Mouse (Mus musculus) heart, adult 2 months (tissue): ENCODE results near the gene Rxra. TPM values are rescaled to one million over a fixed set of nuclear protein-coding genes. Genes with fewer than 3 reads are reported as not detected.

Experiments used
- DNase-seq, 2 experiments: peaks; one replicate each; pipeline ENCODE4 v3.0.0; 2021
- H3K27ac ChIP-seq: fragments of 200-600 bp; 2 replicates; pipeline ENCODE4 v1.8.1; 2022
- H3K27me3 ChIP-seq: fragments of 200-500 bp; 2 replicates; pipeline ENCODE4 v1.6.1; 2012; ENCODE audit warnings: mild to moderate bottlenecking, low read length, inconsistent platforms, mixed read lengths; ENCODE audit not compliant: control insufficient read depth, insufficient read depth
- H3K36me3 ChIP-seq: fragments of 200-500 bp; 2 replicates; pipeline ENCODE4 v1.6.1; 2012; ENCODE audit warnings: low read length, inconsistent platforms; ENCODE audit not compliant: control insufficient read depth, insufficient read depth
- H3K4me1 ChIP-seq: fragments of 200-500 bp; 2 replicates; pipeline ENCODE4 v1.6.1; 2011; ENCODE audit warnings: low read length; ENCODE audit not compliant: control insufficient read depth, insufficient read depth
- H3K4me3 ChIP-seq: fragments of 200-600 bp; 2 replicates; pipeline ENCODE4 v1.8.1; 2022
- H3K79me2 ChIP-seq: fragments of 200-500 bp; replicated peaks from 2 replicates; pipeline ENCODE4 v1.6.1; 2012; ENCODE audit warnings: mild to moderate bottlenecking, inconsistent platforms, low read length, moderate library complexity, mixed read lengths; ENCODE audit not compliant: control insufficient read depth, insufficient read depth
- H3K9ac ChIP-seq: fragments of 200-500 bp; 2 replicates; pipeline ENCODE4 v1.6.1; 2012; ENCODE audit warnings: low read depth, mild to moderate bottlenecking, control low read depth, inconsistent platforms, low read length, mixed read lengths
- CTCF ChIP-seq: fragments of 200-600 bp; IDR thresholded peaks from 2 replicates; pipeline ENCODE4 v1.8.1; 2022; ENCODE audit warnings: antibody characterized with exemption, mild to moderate bottlenecking, moderate library complexity
- EP300 ChIP-seq: fragments of 200-500 bp; IDR thresholded peaks from 2 replicates; pipeline ENCODE4 v1.6.1; 2011; ENCODE audit warnings: low read depth, low read length, control low read depth; ENCODE audit not compliant: insufficient read depth
- POLR2A ChIP-seq: fragments of 200-500 bp; IDR thresholded peaks from 2 replicates; pipeline ENCODE4 v1.6.1; 2011; ENCODE audit warnings: mild to moderate bottlenecking, low read depth, low read length, control low read depth; ENCODE audit not compliant: insufficient read depth
- WGBS: fragments of 180-500 bp; shearing (Covaris S2); methylation state at CpG from one replicate; pipeline ENCODE4 v1.1.7; 2018; 5-methylcytosine and 5-hydroxymethylcytosine counted together
- intact Hi-C: fragments of 180-260 bp; cut with DNase I; formaldehyde crosslinking; loops from one replicate; pipeline ENCODE4 v1.15.1; 2025
- polyA plus RNA-seq: library from polyadenylated mRNA; depleted of rRNA; stranded (reverse); fragments of >200 nt; gene quantifications from 2 replicates; pipeline ENCODE4 v1.2.3, GENCODE M21; 2012
- total RNA-seq, 2 experiments: library from RNA; stranded (reverse); gene quantifications; 2 replicates each; pipeline ENCODE4 v1.2.3; 2021

The Rxra gene
- total and polyA plus RNA-seq, 3 experiments, result 45.1 to 52.6 (median 52.0) TPM

DNA sequence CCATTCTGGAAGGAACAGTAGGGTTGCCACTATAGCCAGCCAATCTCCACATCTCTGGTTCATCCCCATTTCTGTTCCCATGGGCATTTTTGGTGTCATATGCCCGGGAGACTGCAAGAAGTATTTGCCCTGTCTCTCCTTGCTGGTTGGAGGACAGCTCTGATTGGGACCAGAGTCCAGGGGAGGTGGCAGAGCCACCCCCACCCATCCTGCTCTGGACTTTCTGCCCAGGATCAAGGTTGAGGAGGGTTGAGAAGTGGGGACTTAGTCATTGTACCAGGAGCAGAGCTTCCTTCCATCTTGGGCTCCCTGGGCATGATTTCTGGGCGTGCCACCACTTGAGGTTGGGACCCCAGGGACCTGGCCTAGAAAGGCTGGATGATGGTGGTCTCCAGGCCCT lies 10.1 kb downstream of the Rxra start:
- Histone ChIP-seq H3K27me3 (no peaks in the 10 kb centered on the region), H3K36me3 (no peaks in the 10 kb centered on the region), H3K4me1 (peaks cover 67% of the 10 kb centered on the region), H3K9ac (no peak overlapping the region), H3K79me2 (peaks cover 23% of the 10 kb centered on the region), H3K27ac (no peak overlapping the region; the same call in 1 of the 2 replicates), H3K4me3 (no peak overlapping the region)
- intact Hi-C loops, result no loop called here
- TF ChIP-seq EP300 (no peak), CTCF (no peak), POLR2A (no peak)
- no peak for DNase-seq
- 86% methylated on average over 2 of the region's 2 CpGs for WGBS

DNA sequence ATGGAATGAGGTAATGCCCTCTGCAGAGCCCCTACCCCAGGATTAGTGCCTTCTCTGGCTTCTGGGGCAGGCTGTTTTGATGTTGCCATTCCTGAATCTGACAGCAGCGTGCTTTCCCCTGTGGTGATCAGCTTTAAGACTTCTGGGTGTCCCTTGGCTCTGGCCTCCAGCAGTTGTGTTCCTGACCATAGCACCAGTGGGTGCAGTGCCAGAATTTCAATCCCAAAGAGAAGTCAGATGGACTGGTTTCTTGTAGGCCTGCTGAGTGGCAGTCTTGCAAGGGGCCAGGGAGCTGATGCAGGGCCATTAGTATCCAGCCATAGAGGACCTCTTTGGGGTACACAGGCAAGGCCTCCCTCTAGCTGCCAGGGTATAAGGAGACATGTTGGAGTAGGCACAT lies 10.8 kb downstream of the Rxra start:
- TF ChIP-seq EP300, result no peak
- TF ChIP-seq POLR2A, result no peak
- TF ChIP-seq CTCF, result no peak
- WGBS, result 44% methylated on average over 1 of the region's 1 CpGs
- Histone ChIP-seq H3K79me2 (peaks cover 21% of the 10 kb centered on the region), H3K36me3 (no peaks in the 10 kb centered on the region), H3K4me1 (peaks cover 68% of the 10 kb centered on the region), H3K27ac (no peak overlapping the region; the same call in 1 of the 2 replicates), H3K9ac (no peak overlapping the region), H3K27me3 (no peaks in the 10 kb centered on the region), H3K4me3 (no peak overlapping the region)
- intact Hi-C loops, result no loop called here
- no peak for DNase-seq

DNA sequence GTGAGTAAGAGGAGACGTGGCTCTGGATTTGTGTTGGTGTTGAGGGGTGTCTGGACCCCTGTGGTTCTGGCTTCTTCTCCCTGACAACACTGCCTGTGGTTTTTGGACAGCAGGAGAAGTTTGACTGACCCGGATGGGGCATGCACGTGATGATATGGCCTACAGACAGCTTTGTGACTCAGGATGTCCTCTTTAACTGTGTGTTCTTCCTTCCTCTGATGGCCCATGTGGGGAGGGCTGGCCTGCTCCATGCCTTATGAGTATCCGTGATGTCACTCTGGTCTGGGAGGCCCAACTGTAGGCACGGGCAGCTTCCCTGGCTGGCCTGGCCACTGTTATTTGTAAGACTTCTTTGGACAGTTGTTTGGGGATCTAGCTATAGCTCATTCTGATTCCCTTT lies 11.7 kb downstream of the Rxra start:
- WGBS, result 36% methylated on average over 5 of the region's 5 CpGs
- intact Hi-C loops, result no loop called here
- Histone ChIP-seq H3K27me3 (no peaks in the 10 kb centered on the region), H3K36me3 (no peaks in the 10 kb centered on the region), H3K79me2 (peaks cover 20% of the 10 kb centered on the region), H3K4me3 (no peak overlapping the region), H3K27ac (peak overlapping the region; percentile 65), H3K4me1 (peaks cover 70% of the 10 kb centered on the region), H3K9ac (no peak overlapping the region)
- TF ChIP-seq EP300, result no peak
- TF ChIP-seq POLR2A, result no peak
- no peak for TF ChIP-seq CTCF
- peak; percentile 49 to 69 for DNase-seq

DNA sequence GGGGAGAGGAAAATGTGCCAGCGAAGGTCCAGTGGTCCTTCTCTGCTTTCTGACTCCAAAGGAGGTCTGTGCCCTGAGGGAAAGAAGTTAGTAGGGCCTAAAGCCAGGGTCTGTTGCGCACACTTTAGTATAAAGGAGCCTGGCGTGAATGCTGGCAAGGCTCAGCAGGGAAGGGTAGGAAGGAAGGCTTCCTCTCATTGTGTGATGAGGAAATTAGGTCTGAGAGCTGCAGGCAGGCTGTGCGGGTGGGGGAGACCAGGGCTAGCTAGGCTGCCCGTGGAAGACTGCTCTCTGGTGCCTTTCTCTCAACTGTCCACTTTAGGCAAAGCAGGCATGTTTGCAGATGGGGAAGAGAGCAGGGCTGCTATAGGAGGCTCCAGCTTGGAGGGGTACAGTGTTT lies 14.5 kb downstream of the Rxra start:
- H3K4me1 ChIP-seq, result peaks cover 68% of the 10 kb centered on the region
- peaks cover 17% of the 10 kb centered on the region; the same call in 1 of the 2 replicates for H3K79me2 ChIP-seq
- peak; percentile 64 to 71 for DNase-seq
- intact Hi-C loops, result loop anchor here (2.0 kb wide), 1 partner anchor 54 kb away; no protein-coding TSS in a partner anchor
- peak overlapping the region; percentile 85 for H3K27ac ChIP-seq
- H3K9ac ChIP-seq, result peak overlapping the region; percentile 12; the same call in 1 of the 2 replicates
- no peaks in the 10 kb centered on the region for H3K36me3 ChIP-seq
- peak; percentile 35 for TF ChIP-seq CTCF
- no peak; the same call in 1 of the 2 replicates for TF ChIP-seq EP300
- TF ChIP-seq POLR2A, result peak; percentile 43; the same call in 1 of the 2 replicates
- H3K27me3 ChIP-seq, result no peaks in the 10 kb centered on the region
- WGBS, result 41% methylated on average over 5 of the region's 5 CpGs
- peak overlapping the region; percentile 24; the same call in 1 of the 2 replicates for H3K4me3 ChIP-seq

DNA sequence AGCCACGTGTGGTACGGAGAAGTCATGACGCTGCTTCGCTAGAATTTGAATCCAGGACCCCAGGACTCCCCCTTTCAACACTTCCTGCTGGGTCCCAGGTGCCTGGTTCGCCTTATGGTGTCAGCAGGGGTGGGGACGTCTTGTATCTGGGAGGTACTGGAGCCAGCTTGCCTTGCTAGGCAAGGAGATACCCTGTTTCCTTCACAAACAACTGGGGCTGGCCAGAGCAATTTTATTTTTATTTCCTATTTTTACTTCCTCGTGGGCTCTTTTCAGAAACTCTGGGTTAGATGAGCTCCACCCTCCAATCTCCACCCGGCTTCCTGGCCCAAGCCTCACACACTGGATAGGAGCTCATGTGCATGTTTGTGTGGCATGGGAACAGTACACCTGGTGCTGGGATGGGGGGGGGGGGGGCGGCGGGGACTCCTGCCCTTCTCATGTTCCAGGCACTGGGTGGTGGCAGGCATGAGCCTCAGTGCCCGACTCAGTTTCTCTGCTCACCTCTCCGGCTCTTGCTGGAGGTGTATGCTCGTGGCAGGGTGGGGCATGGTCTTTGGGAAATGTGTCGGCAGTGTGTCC lies 15.0 kb downstream of the Rxra start:
- 46% methylated on average over 14 of the region's 14 CpGs for WGBS
- Histone ChIP-seq H3K36me3 (no peaks in the 10 kb centered on the region), H3K27ac (peak overlapping the region; percentile 85), H3K4me1 (peaks cover 66% of the 10 kb centered on the region), H3K79me2 (peaks cover 15% of the 10 kb centered on the region; the same call in 1 of the 2 replicates), H3K9ac (no peak overlapping the region), H3K27me3 (no peaks in the 10 kb centered on the region), H3K4me3 (peak overlapping the region; percentile 24; the same call in 1 of the 2 replicates)
- intact Hi-C loops, result loop anchor here (2.0 kb wide), 1 partner anchor 54 kb away; no protein-coding TSS in a partner anchor
- peak in 1 of 2 experiments; percentile 50 for DNase-seq
- TF ChIP-seq CTCF (no peak), EP300 (no peak), POLR2A (no peak)

DNA sequence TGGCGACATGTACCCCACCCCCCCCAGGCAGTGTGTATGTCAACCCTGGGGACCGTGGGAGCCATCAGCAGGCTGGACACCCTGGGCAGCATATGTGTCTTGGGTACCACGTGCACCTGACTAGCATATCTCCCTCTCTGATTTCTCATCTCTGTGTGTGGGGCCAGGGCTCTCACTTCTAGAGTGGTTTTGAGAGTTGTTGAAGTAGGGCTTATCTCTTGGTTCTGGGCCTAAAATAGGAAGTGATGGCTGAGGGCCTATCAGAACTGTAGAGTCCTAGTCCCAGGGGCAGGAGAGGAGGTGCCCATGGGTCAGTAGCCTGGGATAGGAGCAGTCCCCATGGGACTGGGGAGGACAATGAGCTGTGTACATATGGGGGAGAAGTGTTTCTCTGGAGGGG lies 16.4 kb downstream of the Rxra start:
- Histone ChIP-seq H3K9ac (no peak overlapping the region), H3K36me3 (no peaks in the 10 kb centered on the region), H3K4me3 (no peak overlapping the region), H3K4me1 (peaks cover 63% of the 10 kb centered on the region), H3K27ac (peak overlapping the region; percentile 34), H3K79me2 (peaks cover 17% of the 10 kb centered on the region; the same call in 1 of the 2 replicates), H3K27me3 (no peaks in the 10 kb centered on the region)
- DNase-seq, result peak in 1 of 2 experiments; percentile 53
- TF ChIP-seq EP300 (0 out of 2 replicates have a peak, but pooled peaks have one; percentile 6), CTCF (no peak)
- 32% methylated on average over 3 of the region's 3 CpGs for WGBS
- intact Hi-C loops, result no loop called here
